Mouse (Mus musculus): Measurements from ENCODE around the gene Mcu. TPM values are rescaled to one million over a fixed set of nuclear protein-coding genes. Genes with fewer than 3 reads are reported as not detected.

The Mcu gene
- polyA plus RNA-seq, 1 experiment = 16.1 TPM

DNA sequence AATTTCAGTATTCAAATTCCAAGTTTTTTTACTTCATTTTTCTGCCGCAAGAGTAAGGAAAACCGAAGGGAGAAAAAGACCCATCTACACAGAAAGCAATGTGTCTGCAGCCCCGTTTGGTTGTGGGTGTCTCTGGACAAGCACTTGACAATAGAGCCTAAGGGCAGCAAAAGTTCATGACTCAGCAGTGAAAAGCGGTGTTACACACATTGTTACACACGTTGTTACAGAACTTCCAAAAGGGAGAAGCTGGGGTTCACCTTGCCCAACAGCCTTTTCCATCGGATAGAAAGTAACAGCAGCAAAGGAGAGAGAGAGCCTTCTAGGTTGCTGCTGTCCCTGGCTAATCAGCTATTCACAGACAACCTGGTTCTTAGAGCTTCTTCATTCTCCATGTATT lies 68.3 kb downstream of the Mcu start:
- WGBS = 67% methylated on average over 6 of the region's 6 CpGs
- TF ChIP-seq POLR2A (IDR thresholded peaks at IDR 0.05; ENCODE audit: borderline replicate concordance, control insufficient read depth, low read depth, low read length) (no peak), CTCF (IDR thresholded peaks at IDR 0.05; ENCODE audit: control insufficient read depth, insufficient read depth, low read length) (no peak)
- H3K27ac ChIP-seq (ENCODE audit: control insufficient read depth, insufficient read depth, low read depth, low read length, poor library complexity) = no peak overlapping the region
- no peak overlapping the region for H3K4me3 ChIP-seq (replicated peaks; ENCODE audit: control insufficient read depth, low read depth, low read length)
- H3K4me1 ChIP-seq (ENCODE audit: control insufficient read depth, insufficient read depth, low read length) = peaks cover 4% of the 10 kb centered on the region; the same call in 1 of the 2 replicates

DNA sequence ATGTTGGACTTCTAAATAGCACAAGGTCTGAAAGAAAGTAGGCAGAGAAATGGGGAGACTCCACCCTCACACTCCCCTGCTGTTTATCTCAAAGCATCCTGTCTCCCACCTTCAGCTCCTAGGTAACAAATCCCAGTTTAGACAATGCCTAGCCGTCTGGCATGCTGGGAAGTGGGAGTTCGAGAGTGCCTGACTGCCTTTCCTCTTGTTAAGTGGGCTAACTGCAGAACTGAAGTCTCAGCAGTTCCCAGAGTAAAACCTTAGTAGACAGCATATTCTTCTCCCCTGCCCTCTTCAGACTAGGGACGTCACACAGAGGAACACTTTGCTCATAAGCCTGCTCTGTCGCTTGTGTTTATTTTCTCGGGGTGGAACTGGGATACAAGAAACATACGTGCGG lies 69.1 kb downstream of the Mcu start:
- H3K27ac ChIP-seq (ENCODE audit: control insufficient read depth, insufficient read depth, low read depth, low read length, poor library complexity) = no peak overlapping the region
- H3K4me3 ChIP-seq (replicated peaks; ENCODE audit: control insufficient read depth, low read depth, low read length) = no peak overlapping the region
- 86% methylated on average over 7 of the region's 7 CpGs for WGBS
- H3K4me1 ChIP-seq (ENCODE audit: control insufficient read depth, insufficient read depth, low read length) = peaks cover 4% of the 10 kb centered on the region; the same call in 1 of the 2 replicates
- TF ChIP-seq POLR2A (IDR thresholded peaks at IDR 0.05; ENCODE audit: borderline replicate concordance, control insufficient read depth, low read depth, low read length) (no peak), CTCF (IDR thresholded peaks at IDR 0.05; ENCODE audit: control insufficient read depth, insufficient read depth, low read length) (no peak)

DNA sequence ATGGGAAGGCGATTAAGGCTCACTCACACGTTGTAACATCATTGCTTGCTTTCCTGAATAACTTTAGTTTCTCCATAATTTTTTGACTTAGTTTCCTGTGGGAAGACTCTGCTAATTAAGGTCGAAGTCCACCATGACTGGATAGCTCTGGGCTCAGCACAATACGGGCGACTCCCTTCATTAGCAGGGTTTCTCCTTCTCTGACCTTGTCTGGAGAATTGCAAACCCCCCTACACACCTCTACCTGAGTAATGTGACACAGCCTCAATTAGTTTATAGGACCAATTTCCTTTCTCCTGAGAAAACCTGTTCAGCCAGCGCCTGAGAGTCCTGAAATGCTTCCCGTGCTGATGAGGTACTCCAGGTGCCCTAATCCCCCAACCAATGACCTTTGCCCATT lies 71.3 kb downstream of the Mcu start:
- TF ChIP-seq POLR2A (IDR thresholded peaks at IDR 0.05; ENCODE audit: borderline replicate concordance, control insufficient read depth, low read depth, low read length) = no peak
- no peak overlapping the region for H3K4me3 ChIP-seq (replicated peaks; ENCODE audit: control insufficient read depth, low read depth, low read length)
- 90% methylated on average over 7 of the region's 7 CpGs for WGBS
- H3K27ac ChIP-seq (ENCODE audit: control insufficient read depth, insufficient read depth, low read depth, low read length, poor library complexity) = no peak overlapping the region
- H3K4me1 ChIP-seq (ENCODE audit: control insufficient read depth, insufficient read depth, low read length) = peaks cover 4% of the 10 kb centered on the region; the same call in 1 of the 2 replicates

DNA sequence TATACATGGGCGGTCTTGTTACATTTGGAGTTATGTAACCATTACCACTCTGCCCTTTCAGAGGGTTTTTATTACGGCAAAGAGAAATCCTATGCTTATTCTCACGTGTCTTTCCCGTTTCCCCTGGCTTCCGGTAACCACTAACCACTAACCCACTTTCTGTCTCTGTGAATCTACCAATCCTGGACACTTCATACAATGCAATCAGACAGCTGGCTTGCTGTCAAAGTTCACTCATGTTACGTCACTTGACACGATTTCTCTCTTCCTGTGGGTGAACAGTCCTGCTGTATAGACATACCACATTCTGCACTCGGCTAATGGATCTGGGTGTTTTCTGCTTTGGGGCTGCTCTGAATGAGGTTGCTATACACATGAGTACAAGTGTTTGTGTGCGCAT lies 73.1 kb downstream of the Mcu start:
- H3K27ac ChIP-seq (ENCODE audit: control insufficient read depth, insufficient read depth, low read depth, low read length, poor library complexity) = no peak overlapping the region
- H3K4me1 ChIP-seq (ENCODE audit: control insufficient read depth, insufficient read depth, low read length) = peaks cover 2% of the 10 kb centered on the region; the same call in 1 of the 2 replicates
- WGBS = 49% methylated on average over 9 of the region's 9 CpGs
- H3K4me3 ChIP-seq (replicated peaks; ENCODE audit: control insufficient read depth, low read depth, low read length) = no peak overlapping the region
- TF ChIP-seq CTCF (IDR thresholded peaks at IDR 0.05; ENCODE audit: control insufficient read depth, insufficient read depth, low read length) (no peak), POLR2A (IDR thresholded peaks at IDR 0.05; ENCODE audit: borderline replicate concordance, control insufficient read depth, low read depth, low read length) (no peak)

DNA sequence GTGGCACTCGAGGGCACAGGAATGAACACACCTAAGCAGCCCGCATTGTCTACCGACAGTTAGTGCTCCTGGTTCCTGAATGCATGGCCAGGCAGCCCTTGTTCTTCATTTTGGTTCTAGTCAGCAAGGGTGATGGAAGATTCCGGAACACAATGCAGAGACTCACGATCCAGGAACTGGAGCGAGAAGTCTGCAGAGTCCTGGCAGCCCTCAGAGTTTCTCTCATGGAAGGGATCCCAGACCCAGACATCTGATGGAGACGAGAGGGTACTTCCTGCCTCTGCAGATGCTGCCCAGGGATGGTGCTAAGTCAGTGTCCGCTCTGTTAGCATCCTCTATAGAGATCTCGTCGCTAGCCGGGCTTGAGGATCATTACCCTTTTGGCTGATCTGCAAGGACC lies 75.0 kb downstream of the Mcu start:
- H3K4me1 ChIP-seq (ENCODE audit: control insufficient read depth, insufficient read depth, low read length) = peaks cover 2% of the 10 kb centered on the region; the same call in 1 of the 2 replicates
- TF ChIP-seq CTCF (IDR thresholded peaks at IDR 0.05; ENCODE audit: control insufficient read depth, insufficient read depth, low read length) (no peak), POLR2A (IDR thresholded peaks at IDR 0.05; ENCODE audit: borderline replicate concordance, control insufficient read depth, low read depth, low read length) (no peak)
- WGBS = 94% methylated on average over 11 of the region's 11 CpGs
- H3K4me3 ChIP-seq (replicated peaks; ENCODE audit: control insufficient read depth, low read depth, low read length) = no peak overlapping the region
- no peak overlapping the region for H3K27ac ChIP-seq (ENCODE audit: control insufficient read depth, insufficient read depth, low read depth, low read length, poor library complexity)

DNA sequence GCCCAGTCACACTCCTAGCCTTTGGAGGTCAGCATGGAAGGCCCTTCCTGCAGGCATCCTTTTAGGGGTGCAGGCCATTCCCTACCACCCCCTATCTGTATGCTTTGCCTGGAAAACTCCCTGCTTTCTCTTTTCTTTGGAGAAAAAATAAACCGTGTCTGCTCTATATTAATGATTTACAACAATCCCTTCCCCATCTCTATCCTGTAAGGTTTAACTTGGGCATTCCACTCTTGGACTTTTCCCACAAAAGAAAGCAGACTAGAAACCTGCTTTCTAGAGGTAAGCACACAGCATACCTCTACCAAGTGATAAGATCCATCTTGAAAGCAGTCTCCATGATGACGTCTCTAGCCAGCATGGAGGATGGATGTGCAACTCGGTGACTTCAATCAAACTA lies 75.9 kb downstream of the Mcu start:
- 87% methylated on average over 3 of the region's 3 CpGs for WGBS
- H3K4me1 ChIP-seq (ENCODE audit: control insufficient read depth, insufficient read depth, low read length) = peaks cover 2% of the 10 kb centered on the region; the same call in 1 of the 2 replicates
- no peak overlapping the region for H3K27ac ChIP-seq (ENCODE audit: control insufficient read depth, insufficient read depth, low read depth, low read length, poor library complexity)
- TF ChIP-seq POLR2A (IDR thresholded peaks at IDR 0.05; ENCODE audit: borderline replicate concordance, control insufficient read depth, low read depth, low read length) = no peak
- no peak for TF ChIP-seq CTCF (IDR thresholded peaks at IDR 0.05; ENCODE audit: control insufficient read depth, insufficient read depth, low read length)
- no peak overlapping the region for H3K4me3 ChIP-seq (replicated peaks; ENCODE audit: control insufficient read depth, low read depth, low read length)

DNA sequence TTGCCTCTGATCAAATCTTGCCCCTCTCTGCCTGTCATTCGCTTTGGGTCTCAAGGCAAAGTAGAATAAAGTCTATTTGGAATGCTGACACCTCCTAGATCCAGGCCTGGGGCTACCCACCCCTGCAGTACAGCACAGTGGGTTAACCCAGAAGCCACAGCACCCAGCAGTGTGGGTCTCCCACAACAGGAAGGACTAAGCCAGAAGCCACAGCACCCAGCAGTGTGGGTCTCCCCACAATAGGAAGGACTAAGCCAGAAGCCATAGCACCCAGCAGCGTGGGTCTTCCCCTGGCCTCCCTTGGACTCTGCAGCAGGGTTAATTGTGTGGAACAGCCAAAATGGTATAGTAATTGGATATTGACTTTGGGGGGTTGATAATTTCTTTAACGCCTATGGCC lies 76.4 kb downstream of the Mcu start:
- no peak overlapping the region for H3K4me3 ChIP-seq (replicated peaks; ENCODE audit: control insufficient read depth, low read depth, low read length)
- 63% methylated on average over 3 of the region's 3 CpGs for WGBS
- H3K4me1 ChIP-seq (ENCODE audit: control insufficient read depth, insufficient read depth, low read length) = peaks cover 2% of the 10 kb centered on the region; the same call in 1 of the 2 replicates
- TF ChIP-seq CTCF (IDR thresholded peaks at IDR 0.05; ENCODE audit: control insufficient read depth, insufficient read depth, low read length) (no peak), POLR2A (IDR thresholded peaks at IDR 0.05; ENCODE audit: borderline replicate concordance, control insufficient read depth, low read depth, low read length) (no peak)
- H3K27ac ChIP-seq (ENCODE audit: control insufficient read depth, insufficient read depth, low read depth, low read length, poor library complexity) = no peak overlapping the region

DNA sequence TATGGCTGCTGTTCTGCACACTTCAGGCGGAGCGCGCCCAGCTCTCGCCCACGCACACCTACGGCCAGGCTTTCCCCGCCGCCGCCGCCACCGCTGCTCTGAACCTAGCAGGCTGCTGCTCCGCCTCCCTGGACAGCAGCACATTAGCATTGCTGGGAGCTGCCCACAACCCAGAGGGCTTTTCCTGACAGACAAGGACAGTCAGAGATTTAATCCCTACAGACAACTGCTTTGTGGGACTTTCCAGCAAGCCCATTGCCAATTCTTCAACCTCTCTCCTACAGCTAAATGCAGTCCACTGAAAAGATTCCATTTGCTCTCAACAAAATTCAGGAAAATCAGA lies 77.0 kb downstream of the Mcu start:
- H3K27ac ChIP-seq (ENCODE audit: control insufficient read depth, insufficient read depth, low read depth, low read length, poor library complexity) = no peak overlapping the region; the same call in 1 of the 2 replicates
- WGBS = 12% methylated on average over 12 of the region's 12 CpGs
- no peak for TF ChIP-seq POLR2A (IDR thresholded peaks at IDR 0.05; ENCODE audit: borderline replicate concordance, control insufficient read depth, low read depth, low read length)
- no peak for TF ChIP-seq CTCF (IDR thresholded peaks at IDR 0.05; ENCODE audit: control insufficient read depth, insufficient read depth, low read length)
- peaks cover 2% of the 10 kb centered on the region; the same call in 1 of the 2 replicates for H3K4me1 ChIP-seq (ENCODE audit: control insufficient read depth, insufficient read depth, low read length)
- no peak overlapping the region for H3K4me3 ChIP-seq (replicated peaks; ENCODE audit: control insufficient read depth, low read depth, low read length)
